Mouse (Mus musculus): Measurements from ENCODE around the gene Rspo3.

GRCm38 (mm10) chr10:29581940-29582339, 46.3 kb upstream of the Rspo3 start:
- TF ChIP-seq CTCF (conservative IDR thresholded peaks at IDR 0.05 in 1 of 2, IDR thresholded peaks at IDR 0.05 in 1 of 2; ENCODE audit: low read depth in 2 of 2, low read length in 2 of 2), result no peak
- no peak for TF ChIP-seq ZKSCAN1 (IDR thresholded peaks at IDR 0.05; ENCODE audit: borderline replicate concordance, low read depth, low read length)
- no peak for TF ChIP-seq HCFC1 (IDR thresholded peaks at IDR 0.05; ENCODE audit: low read depth, low read length)
- TF ChIP-seq MYC (IDR thresholded peaks at IDR 0.05; ENCODE audit: low read depth, low read length), result no peak
- no peak for TF ChIP-seq MAFK (IDR thresholded peaks at IDR 0.05; ENCODE audit: insufficient replicate concordance, low read length)
- TF ChIP-seq POLR2A (IDR thresholded peaks at IDR 0.05; ENCODE audit: low read depth, low read length), result no peak
- TF ChIP-seq ETS1 (conservative IDR thresholded peaks at IDR 0.05; ENCODE audit: low read depth, low read length), result no peak
- no peak for TF ChIP-seq EP300 (IDR thresholded peaks at IDR 0.05; ENCODE audit: low read length)
- TF ChIP-seq SMC3 (IDR thresholded peaks at IDR 0.05; ENCODE audit: low read depth, low read length), result no peak
- no peak for TF ChIP-seq JUND (conservative IDR thresholded peaks at IDR 0.05; ENCODE audit: low read depth, low read length)
